Mouse (Mus musculus): ENCODE results near the gene Ubac2. TPM values are rescaled to one million over a fixed set of nuclear protein-coding genes. Genes with fewer than 3 reads are reported as not detected.

The Ubac2 gene
- total and polyA plus RNA-seq, 3 experiments = 25.0 to 50.8 (median 37.2) TPM

- Histone ChIP-seq H3K4me1 (ENCODE audit: insufficient read depth, low read depth, low read length) (peaks cover 19% of the 10 kb centered on the region), H3K27me3 (ENCODE audit: insufficient read depth, low read length) (no peaks in the 10 kb centered on the region), H3K9me3 (replicated peaks) (no peaks in the 10 kb centered on the region), H3K36me3 (replicated peaks) (peaks cover 74% of the 10 kb centered on the region), H3K4me3 (ENCODE audit: low read depth, low read length) (no peak overlapping the region)
- ATAC-seq (ENCODE audit: extremely low read depth, insufficient number of reproducible peaks, low FRiP score, poor library complexity, severe bottlenecking) = no peak
- DNase-seq (ENCODE audit: low spot score) = no peak
- TF ChIP-seq POLR2AphosphoS5 (IDR thresholded peaks at IDR 0.05; ENCODE audit: insufficient replicate concordance, low read depth, low read length) (no peak), GATA1 (IDR thresholded peaks at IDR 0.05; ENCODE audit: borderline replicate concordance, low read length) (no peak), TAL1 (conservative IDR thresholded peaks at IDR 0.05; ENCODE audit: low read depth, low read length) (no peak), CTCF (IDR thresholded peaks at IDR 0.05; ENCODE audit: low read depth, low read length) (no peak), GATA2 (IDR thresholded peaks at IDR 0.05; ENCODE audit: borderline replicate concordance, low read depth, low read length) (no peak)
These were observed 108.9 kb downstream of the Ubac2 start for GRCm38 (mm10) chr14:121987287-121987686.

GRCm38 (mm10) chr14:121987691-121988090 lies 109.3 kb downstream of the Ubac2 start:
- no peaks in the 10 kb centered on the region for H3K9me3 ChIP-seq (replicated peaks)
- TF ChIP-seq TAL1 (conservative IDR thresholded peaks at IDR 0.05; ENCODE audit: low read depth, low read length) = no peak
- H3K4me1 ChIP-seq (ENCODE audit: insufficient read depth, low read depth, low read length) = peaks cover 19% of the 10 kb centered on the region
- H3K27me3 ChIP-seq (ENCODE audit: insufficient read depth, low read length) = no peaks in the 10 kb centered on the region
- no peak for ATAC-seq (ENCODE audit: extremely low read depth, insufficient number of reproducible peaks, low FRiP score, poor library complexity, severe bottlenecking)
- H3K36me3 ChIP-seq (replicated peaks) = peaks cover 76% of the 10 kb centered on the region
- DNase-seq (ENCODE audit: low spot score) = no peak
- H3K4me3 ChIP-seq (ENCODE audit: low read depth, low read length) = no peak overlapping the region

GRCm38 (mm10) chr14:121989331-121989730 lies 110.9 kb downstream of the Ubac2 start:
- Histone ChIP-seq H3K36me3 (replicated peaks) (peaks cover 74% of the 10 kb centered on the region), H3K4me1 (ENCODE audit: insufficient read depth, low read depth, low read length) (peaks cover 20% of the 10 kb centered on the region), H3K27me3 (ENCODE audit: insufficient read depth, low read length) (no peaks in the 10 kb centered on the region), H3K9me3 (replicated peaks) (no peaks in the 10 kb centered on the region), H3K4me3 (ENCODE audit: low read depth, low read length) (no peak overlapping the region)
- ATAC-seq (ENCODE audit: extremely low read depth, insufficient number of reproducible peaks, low FRiP score, poor library complexity, severe bottlenecking) (no peak), DNase-seq (ENCODE audit: low spot score) (no peak)
- TF ChIP-seq GATA1 (IDR thresholded peaks at IDR 0.05; ENCODE audit: borderline replicate concordance, low read length) = no peak

- Histone ChIP-seq H3K4me3 (ENCODE audit: low read depth, low read length) (no peak overlapping the region), H3K36me3 (replicated peaks) (peaks cover 72% of the 10 kb centered on the region), H3K4me1 (ENCODE audit: insufficient read depth, low read depth, low read length) (peaks cover 23% of the 10 kb centered on the region), H3K27me3 (ENCODE audit: insufficient read depth, low read length) (no peaks in the 10 kb centered on the region), H3K9me3 (replicated peaks) (no peaks in the 10 kb centered on the region)
- no peak for DNase-seq (ENCODE audit: low spot score)
- no peak for TF ChIP-seq GATA1 (IDR thresholded peaks at IDR 0.05; ENCODE audit: borderline replicate concordance, low read length)
- ATAC-seq (ENCODE audit: extremely low read depth, insufficient number of reproducible peaks, low FRiP score, poor library complexity, severe bottlenecking) = no peak
These were observed 111.4 kb downstream of the Ubac2 start for GRCm38 (mm10) chr14:121989869-121990268.

GRCm38 (mm10) chr14:121990897-121991296 lies 112.5 kb downstream of the Ubac2 start:
- H3K9me3 ChIP-seq (replicated peaks) = no peaks in the 10 kb centered on the region
- peaks cover 82% of the 10 kb centered on the region for H3K36me3 ChIP-seq (replicated peaks)
- H3K4me1 ChIP-seq (ENCODE audit: insufficient read depth, low read depth, low read length) = peaks cover 26% of the 10 kb centered on the region
- no peak overlapping the region for H3K4me3 ChIP-seq (ENCODE audit: low read depth, low read length)
- DNase-seq (ENCODE audit: low spot score) = no peak
- TF ChIP-seq GATA1 (IDR thresholded peaks at IDR 0.05; ENCODE audit: borderline replicate concordance, low read length) (no peak), GATA2 (IDR thresholded peaks at IDR 0.05; ENCODE audit: borderline replicate concordance, low read depth, low read length) (no peak), POLR2AphosphoS5 (IDR thresholded peaks at IDR 0.05; ENCODE audit: insufficient replicate concordance, low read depth, low read length) (no peak), CTCF (IDR thresholded peaks at IDR 0.05; ENCODE audit: low read depth, low read length) (no peak), TAL1 (conservative IDR thresholded peaks at IDR 0.05; ENCODE audit: low read depth, low read length) (no peak)
- H3K27me3 ChIP-seq (ENCODE audit: insufficient read depth, low read length) = no peaks in the 10 kb centered on the region
- ATAC-seq (ENCODE audit: extremely low read depth, insufficient number of reproducible peaks, low FRiP score, poor library complexity, severe bottlenecking) = no peak

GRCm38 (mm10) chr14:121991921-121992320 lies 113.5 kb downstream of the Ubac2 start:
- no peaks in the 10 kb centered on the region for H3K27me3 ChIP-seq (ENCODE audit: insufficient read depth, low read length)
- H3K9me3 ChIP-seq (replicated peaks) = no peaks in the 10 kb centered on the region
- peaks cover 25% of the 10 kb centered on the region for H3K4me1 ChIP-seq (ENCODE audit: insufficient read depth, low read depth, low read length)
- DNase-seq (ENCODE audit: low spot score) (no peak), ATAC-seq (ENCODE audit: extremely low read depth, insufficient number of reproducible peaks, low FRiP score, poor library complexity, severe bottlenecking) (no peak)
- no peak overlapping the region for H3K4me3 ChIP-seq (ENCODE audit: low read depth, low read length)
- H3K36me3 ChIP-seq (replicated peaks) = peaks cover 85% of the 10 kb centered on the region
- TF ChIP-seq POLR2AphosphoS5 (IDR thresholded peaks at IDR 0.05; ENCODE audit: insufficient replicate concordance, low read depth, low read length) (no peak), CTCF (IDR thresholded peaks at IDR 0.05; ENCODE audit: low read depth, low read length) (no peak), GATA1 (IDR thresholded peaks at IDR 0.05; ENCODE audit: borderline replicate concordance, low read length) (no peak), GATA2 (IDR thresholded peaks at IDR 0.05; ENCODE audit: borderline replicate concordance, low read depth, low read length) (no peak), TAL1 (conservative IDR thresholded peaks at IDR 0.05; ENCODE audit: low read depth, low read length) (no peak)

DNA sequence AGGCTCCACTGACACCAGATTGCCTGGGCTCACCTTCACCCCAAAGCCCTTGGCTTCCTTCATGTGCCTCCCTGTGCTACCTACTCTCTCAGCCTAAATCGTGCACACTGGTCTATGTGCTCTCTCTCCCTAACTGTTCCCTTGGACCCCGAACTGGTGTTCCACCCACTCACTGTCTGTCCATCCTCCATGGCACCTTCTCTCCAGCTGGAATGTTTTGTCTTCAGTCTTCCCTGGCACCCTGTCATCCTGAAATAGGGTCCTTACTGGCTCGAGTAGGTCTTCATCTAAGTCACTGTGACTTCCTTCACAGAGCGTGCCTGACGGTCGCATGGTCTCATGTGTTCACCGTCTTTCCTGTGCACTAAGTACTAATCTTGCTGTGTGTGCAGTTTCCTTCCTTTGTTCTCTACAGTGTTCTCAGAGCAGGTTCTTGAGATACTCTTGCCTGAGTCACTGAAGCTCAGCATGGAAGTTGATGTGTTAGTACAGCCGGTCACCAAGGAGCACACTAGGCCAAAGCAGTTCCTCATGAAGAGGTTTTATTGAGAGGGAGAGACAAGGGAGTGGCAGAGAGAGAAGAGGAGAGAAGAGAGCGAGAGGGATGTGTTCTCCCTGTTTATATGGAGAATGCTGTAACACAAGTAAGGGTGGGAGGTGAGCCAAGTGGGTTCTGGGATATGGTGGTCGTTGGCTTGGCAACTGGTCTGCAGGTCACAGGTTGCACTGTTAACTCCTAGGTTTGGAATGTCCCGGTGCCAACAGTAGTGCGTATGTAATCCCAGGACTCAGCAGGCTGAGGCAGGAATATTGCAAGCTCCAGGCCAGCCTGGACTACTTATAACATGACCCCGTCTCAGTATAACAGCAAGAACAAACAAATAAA lies 114.2 kb downstream of the Ubac2 start:
- DNase-seq (ENCODE audit: low spot score) (no peak), ATAC-seq (ENCODE audit: extremely low read depth, insufficient number of reproducible peaks, low FRiP score, poor library complexity, severe bottlenecking) (no peak)
- Histone ChIP-seq H3K36me3 (replicated peaks) (peaks cover 84% of the 10 kb centered on the region), H3K4me3 (ENCODE audit: low read depth, low read length) (no peak overlapping the region), H3K4me1 (ENCODE audit: insufficient read depth, low read depth, low read length) (peaks cover 27% of the 10 kb centered on the region), H3K9me3 (replicated peaks) (no peaks in the 10 kb centered on the region), H3K27me3 (ENCODE audit: insufficient read depth, low read length) (no peaks in the 10 kb centered on the region)
- TF ChIP-seq CTCF (IDR thresholded peaks at IDR 0.05; ENCODE audit: low read depth, low read length) (no peak), GATA2 (IDR thresholded peaks at IDR 0.05; ENCODE audit: borderline replicate concordance, low read depth, low read length) (no peak), TAL1 (conservative IDR thresholded peaks at IDR 0.05; ENCODE audit: low read depth, low read length) (no peak), POLR2AphosphoS5 (IDR thresholded peaks at IDR 0.05; ENCODE audit: insufficient replicate concordance, low read depth, low read length) (no peak), GATA1 (IDR thresholded peaks at IDR 0.05; ENCODE audit: borderline replicate concordance, low read length) (no peak)
